10 mouse cellular contexts compared by ENCODE assay signal in the genomic region with DNA sequence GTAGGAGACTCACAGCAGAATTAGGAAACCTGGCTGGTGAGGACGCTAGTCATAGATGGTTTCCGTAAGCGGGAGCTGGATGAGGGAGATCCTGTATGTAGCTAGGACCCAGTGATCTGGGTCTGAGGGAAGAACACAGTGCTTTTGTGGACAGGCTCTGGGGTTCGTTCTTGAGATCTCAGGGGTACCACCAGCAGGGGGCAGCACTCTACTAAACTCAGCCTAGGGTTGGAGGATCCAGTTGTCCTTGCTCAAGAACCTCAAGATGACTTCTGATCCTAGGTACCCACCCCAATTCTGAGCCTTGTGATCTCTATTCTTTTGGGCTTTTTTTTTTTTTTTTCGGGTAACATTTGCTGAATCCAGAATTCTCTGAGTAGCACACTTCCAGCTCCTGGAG.
DNase-seq lines count a peak whose midpoint lies in the region; ATAC-seq and TF ChIP-seq lines count a peak whose summit lies in the region.
"Had no signal": no experiment of that assay in that cellular context is flagged by ENCODE, and none has a peak within 500 bp of the region (broad histone marks: within the 10 kb centered on the region; RNA-seq: fewer than 3 reads in every experiment).

No protein-coding gene starts in this region.

- no peaks in the 10 kb centered on the region for H3K27me3 ChIP-seq in midbrain, postnatal 0 days (ENCODE audit: insufficient read depth, low read length)
- no peaks in the 10 kb centered on the region for H3K27me3 ChIP-seq in midbrain, embryonic 11.5 days (ENCODE audit: control insufficient read depth, insufficient read depth, low read length)
- no peaks in the 10 kb centered on the region for H3K27me3 ChIP-seq in limb, embryonic 10.5 days (ENCODE audit: low read depth, poor library complexity, severe bottlenecking)

- H3K27ac ChIP-seq in midbrain, postnatal 0 days (ENCODE audit: low read depth, low read length) = no peak overlapping the region
- H3K27ac ChIP-seq in midbrain, embryonic 11.5 days (ENCODE audit: low read depth, low read length) = no peak overlapping the region
- no peak overlapping the region for H3K27ac ChIP-seq in limb, embryonic 10.5 days
- H3K27ac ChIP-seq: macrophage had no signal

- peak; percentile 34 for TF ChIP-seq CTCF in midbrain, postnatal 0 days (IDR thresholded peaks at IDR 0.05)

- H3K4me2 ChIP-seq in midbrain, postnatal 0 days (ENCODE audit: low read depth, low read length, poor library complexity, severe bottlenecking) = no peak overlapping the region
- H3K4me2 ChIP-seq in midbrain, embryonic 11.5 days = no peak overlapping the region

- DNase-seq in midbrain, postnatal 0 days (ENCODE audit: low spot score) = no peak
- no peak for DNase-seq in midbrain, embryonic 11.5 days (ENCODE audit: low spot score, missing footprints)
- DNase-seq in ZHBTc4 (ENCODE audit: low read depth, low spot score) = peak; percentile 10
- DNase-seq in cerebellum, postnatal 14 days = peak; percentile 54 to 65
- DNase-seq in limb, embryonic 10.5 days (ENCODE audit: low spot score) = peak; percentile 57
- peak; percentile 18 to 71 for DNase-seq in spleen, adult 18-20 months
- DNase-seq in yolk sac, embryonic 10.5 days (ENCODE audit: low spot score) = no peak

- 77% methylated on average over 5 of the region's 5 CpGs for WGBS in midbrain, postnatal 0 days
- WGBS in midbrain, embryonic 11.5 days = 77% methylated on average over 5 of the region's 5 CpGs
- 76% methylated on average over 5 of the region's 5 CpGs for WGBS in limb, embryonic 10.5 days

- H3K9ac ChIP-seq in midbrain, postnatal 0 days (replicated peaks; ENCODE audit: low read length, poor library complexity, severe bottlenecking) = no peak overlapping the region
- H3K9ac ChIP-seq in midbrain, embryonic 11.5 days (ENCODE audit: low read length) = no peak overlapping the region

- no peak overlapping the region for H3K4me3 ChIP-seq in midbrain, postnatal 0 days (ENCODE audit: low read depth, low read length)
- H3K4me3 ChIP-seq in midbrain, embryonic 11.5 days (ENCODE audit: low read depth, low read length) = no peak overlapping the region
- no peak overlapping the region for H3K4me3 ChIP-seq in limb, embryonic 10.5 days
- H3K4me3 ChIP-seq: erythroblast, embryonic 14.5 days had no signal

- no peaks in the 10 kb centered on the region for H3K9me3 ChIP-seq in midbrain, postnatal 0 days (ENCODE audit: low read length)
- H3K9me3 ChIP-seq in midbrain, embryonic 11.5 days (ENCODE audit: control insufficient read depth, low read length) = no peaks in the 10 kb centered on the region
- H3K9me3 ChIP-seq in limb, embryonic 10.5 days (replicated peaks) = no peaks in the 10 kb centered on the region

- no peak for ATAC-seq in midbrain, postnatal 0 days (ENCODE audit: low FRiP score)
- ATAC-seq in midbrain, embryonic 11.5 days (ENCODE audit: low FRiP score) = no peak
- ATAC-seq in inflammation-experienced regulatory T-cells, adult 6 months = peak; percentile 50

- H3K36me3 ChIP-seq in midbrain, postnatal 0 days (ENCODE audit: insufficient read depth, low read length) = no peaks in the 10 kb centered on the region
- H3K36me3 ChIP-seq in midbrain, embryonic 11.5 days (ENCODE audit: control insufficient read depth, insufficient read depth, low read length) = no peaks in the 10 kb centered on the region
- no peaks in the 10 kb centered on the region for H3K36me3 ChIP-seq in limb, embryonic 10.5 days

- no peaks in the 10 kb centered on the region for H3K4me1 ChIP-seq in midbrain, postnatal 0 days (ENCODE audit: insufficient read depth, low read length)
- no peaks in the 10 kb centered on the region for H3K4me1 ChIP-seq in midbrain, embryonic 11.5 days (ENCODE audit: control insufficient read depth, insufficient read depth, low read length)
- peaks cover 4% of the 10 kb centered on the region; the same call in 1 of the 2 replicates for H3K4me1 ChIP-seq in limb, embryonic 10.5 days

Comparison
In these comparisons a context has a peak if more than half of its experiments do, and no peak if none do; other contexts are left out.
1. DNase-seq: peak in ZHBTc4 (single experiment), cerebellum, postnatal 14 days (2 of 2), limb, embryonic 10.5 days (single experiment) and spleen, adult 18-20 months (2 of 2); none in midbrain, postnatal 0 days (single experiment), midbrain, embryonic 11.5 days (single experiment) and yolk sac, embryonic 10.5 days (single experiment).